Mouse (Mus musculus): ENCODE measurements around the gene Fcer2a. TPM values are rescaled to one million over a fixed set of nuclear protein-coding genes. Genes with fewer than 3 reads are reported as not detected.

Fcer2a gene
- total RNA-seq, 2 experiments from 2014 or later = not detected

Other genes with a start within 250 kb of the Fcer2a start
- gene Pex11g, start 226.5 kb downstream of the Fcer2a start, total RNA-seq (2021) = 1 to 10 TPM; 2.4 to 3.5 TPM
- gene Tex45, start 223.3 kb downstream of the Fcer2a start, total RNA-seq (2021) = under 1 TPM in 1 of 2 experiments, not detected in 1; 0.15 TPM
- 10 to 100 TPM; 28.8 to 29.1 TPM for gene Zfp358, start 201.0 kb downstream of the Fcer2a start, total RNA-seq (2021)
- gene Mcoln1, start 193.7 kb downstream of the Fcer2a start, total RNA-seq (2021) = 10 to 100 TPM; 21.3 to 23.0 TPM
- 10 to 100 TPM in 1 of 2 experiments, 1 to 10 TPM in 1; 8.4 to 10.4 TPM for gene Pnpla6, start 178.8 kb downstream of the Fcer2a start, total RNA-seq (2021)
- not detected for gene C330021F23Rik, start 126.2 kb downstream of the Fcer2a start, total RNA-seq (2021)
- gene Camsap3, start 106.9 kb downstream of the Fcer2a start, total RNA-seq (2021) = under 1 TPM; 0.36 to 0.54 TPM
- gene Xab2, start 72.9 kb downstream of the Fcer2a start, total RNA-seq (2021) = 10 to 100 TPM in 1 of 2 experiments, 1 to 10 TPM in 1; 10.0 to 10.8 TPM
- 10 to 100 TPM; 73.8 to 77.0 TPM for gene Pet100, start 72.6 kb downstream of the Fcer2a start, total RNA-seq (2021)
- gene Pcp2, start 68.6 kb downstream of the Fcer2a start, total RNA-seq (2021) = not detected
- gene Stxbp2, start 63.2 kb downstream of the Fcer2a start, total RNA-seq (2021) = 1 to 10 TPM; 2.4 to 3.0 TPM
- gene Retn, start 38.4 kb downstream of the Fcer2a start, total RNA-seq (2021) = 1 to 10 TPM; 2.0 to 2.3 TPM
- not detected for gene Mcemp1, start 28.4 kb downstream of the Fcer2a start, total RNA-seq (2021)
- not detected for gene Fcor, start 21.8 kb downstream of the Fcer2a start, total RNA-seq (2021)
- 10 to 100 TPM; 16.3 to 16.8 TPM for gene Trappc5, start 17.9 kb downstream of the Fcer2a start, total RNA-seq (2021)
- gene Clec4g, start 26.5 kb upstream of the Fcer2a start, total RNA-seq (2021) = not detected
- under 1 TPM; 0.22 to 0.31 TPM for gene Cd209a, start 54.8 kb upstream of the Fcer2a start, total RNA-seq (2021)
- gene Cd209e, start 160.1 kb upstream of the Fcer2a start, total RNA-seq (2021) = not detected
- gene Cd209d, start 184.4 kb upstream of the Fcer2a start, total RNA-seq (2021) = under 1 TPM; 0.47 to 0.59 TPM
- under 1 TPM; 0.94 to 0.99 TPM for gene Cd209b, start 232.7 kb upstream of the Fcer2a start, total RNA-seq (2021)